Mouse (Mus musculus) stomach, embryonic 16.5 days (tissue): ENCODE data around the gene Eif2a. TPM values are rescaled to one million over a fixed set of nuclear protein-coding genes. Genes with fewer than 3 reads are reported as not detected.
A peak's percentile ranks its signal among the peaks of the same experiment; 100 is the strongest.
"Not testable (repeated sequence)": the region's sequence is repeated elsewhere in the genome, so short reads cannot be mapped to it uniquely, and the experiment has no call there.

Experiments used
- ATAC-seq: fragments of 200-750 bp; cut with Nextera tagmentation; 2 replicates; pipeline ENCODE4 v1.8.0; 2017; ENCODE audit warnings: moderate number of reproducible peaks, moderate TSS enrichment; ENCODE audit not compliant: insufficient read depth, low FRiP score
- H3K27ac ChIP-seq: fragments of 300-500 bp; sonication (generic); 2 replicates; pipeline ENCODE4 v1.5.1; 2014; ENCODE audit warnings: low read length
- H3K27me3 ChIP-seq: fragments of 300-500 bp; sonication (generic); 2 replicates; pipeline ENCODE4 v1.6.1; 2014; ENCODE audit warnings: low read length, control low read depth, mixed read lengths; ENCODE audit not compliant: control insufficient read depth, insufficient read depth
- H3K36me3 ChIP-seq: fragments of 300-500 bp; sonication (generic); 2 replicates; pipeline ENCODE4 v1.6.1; 2014; ENCODE audit warnings: low read length; ENCODE audit not compliant: control insufficient read depth, insufficient read depth
- H3K4me1 ChIP-seq: fragments of 300-500 bp; sonication (generic); 2 replicates; pipeline ENCODE4 v1.6.1; 2014; ENCODE audit warnings: low read length, control low read depth, mixed read lengths; ENCODE audit not compliant: control insufficient read depth, insufficient read depth
- H3K4me2 ChIP-seq: fragments of 300-500 bp; sonication (generic); 2 replicates; pipeline ENCODE4 v1.6.1; 2014; ENCODE audit warnings: low read depth, low read length, mixed read lengths
- H3K4me3 ChIP-seq: fragments of 300-500 bp; sonication (generic); replicated peaks from 2 replicates; pipeline ENCODE4 v1.5.1; 2014; ENCODE audit warnings: mild to moderate bottlenecking, low read length
- H3K9ac ChIP-seq: fragments of 300-500 bp; sonication (generic); 2 replicates; pipeline ENCODE4 v1.6.1; 2014; ENCODE audit warnings: low read length
- H3K9me3 ChIP-seq: fragments of 300-500 bp; sonication (generic); replicated peaks from 2 replicates; pipeline ENCODE4 v1.6.1; 2016; ENCODE audit warnings: low read length, control low read depth; ENCODE audit not compliant: control insufficient read depth
- WGBS: fragments of 180-500 bp; shearing (Covaris S2); extraction: QIAGEN DNeasy Blood & Tissue Kit; methylation state at CpG from one replicate; pipeline ENCODE4 v1.1.7; 2014; 5-methylcytosine and 5-hydroxymethylcytosine counted together
- polyA plus RNA-seq: library from polyadenylated mRNA; unstranded; fragments of >200 nt; fragmentation: Nextera tagmentation; extraction: Ambion mirVana; gene quantifications from 2 replicates; pipeline ENCODE4 v1.2.1, GENCODE M21; 2015

The Eif2a gene
- polyA plus RNA-seq, 1 experiment from 2014 or later, result 51.3 TPM

- 7% methylated on average over 8 of the region's 8 CpGs for WGBS
These were observed 52.0 kb downstream of the Eif2a start for GRCm38 (mm10) chr3:58577506-58578050.

GRCm38 (mm10) chr3:58581530-58581929 lies 55.9 kb downstream of the Eif2a start:
- Histone ChIP-seq H3K27me3 (no peaks in the 10 kb centered on the region), H3K4me1 (peaks cover 13% of the 10 kb centered on the region; the same call in 1 of the 2 replicates), H3K4me2 (no peak overlapping the region), H3K9me3 (no peaks in the 10 kb centered on the region), H3K27ac (no peak overlapping the region), H3K4me3 (no peak overlapping the region), H3K9ac (no peak overlapping the region), H3K36me3 (peaks cover 10% of the 10 kb centered on the region; the same call in 1 of the 2 replicates)
- ATAC-seq, result no peak
- 86% methylated on average over 4 of the region's 4 CpGs for WGBS

More at GRCm38 (mm10) chr3:58577506-58578050, 52.0 kb downstream of the Eif2a start:
- Histone ChIP-seq H3K4me1 (peaks cover 9% of the 10 kb centered on the region; the same call in 1 of the 2 replicates), H3K4me2 (peak overlapping the region; percentile 68), H3K9ac (peak overlapping the region; percentile 46; the same call in 1 of the 2 replicates), H3K4me3 (peak overlapping the region; percentile 87), H3K27me3 (no peaks in the 10 kb centered on the region), H3K9me3 (no peaks in the 10 kb centered on the region), H3K36me3 (peaks cover 10% of the 10 kb centered on the region; the same call in 1 of the 2 replicates), H3K27ac (no peak overlapping the region; the same call in 1 of the 2 replicates)
- ATAC-seq, result no peak

- no peak overlapping the region for H3K27ac ChIP-seq
- 72% methylated on average over 5 of the region's 5 CpGs for WGBS
- no peak overlapping the region for H3K4me2 ChIP-seq
- H3K4me1 ChIP-seq, result peaks cover 13% of the 10 kb centered on the region; the same call in 1 of the 2 replicates
- ATAC-seq, result no peak
- no peaks in the 10 kb centered on the region for H3K9me3 ChIP-seq
- H3K36me3 ChIP-seq, result peaks cover 13% of the 10 kb centered on the region; the same call in 1 of the 2 replicates
- no peaks in the 10 kb centered on the region for H3K27me3 ChIP-seq
- no peak overlapping the region for H3K9ac ChIP-seq
- H3K4me3 ChIP-seq, result no peak overlapping the region
These were observed 56.7 kb downstream of the Eif2a start for GRCm38 (mm10) chr3:58582297-58582696.

- Histone ChIP-seq H3K4me3 (no peak overlapping the region), H3K9me3 (no peaks in the 10 kb centered on the region), H3K36me3 (peaks cover 16% of the 10 kb centered on the region; the same call in 1 of the 2 replicates), H3K27me3 (no peaks in the 10 kb centered on the region), H3K4me2 (no peak overlapping the region), H3K27ac (no peak overlapping the region), H3K9ac (no peak overlapping the region), H3K4me1 (peaks cover 13% of the 10 kb centered on the region; the same call in 1 of the 2 replicates)
- WGBS, result 84% methylated on average over 5 of the region's 5 CpGs
- no peak for ATAC-seq
These were observed 57.3 kb downstream of the Eif2a start for GRCm38 (mm10) chr3:58582788-58583426.

- not testable (repeated sequence) for H3K4me2 ChIP-seq, H3K4me1 ChIP-seq, H3K27ac ChIP-seq, ATAC-seq, H3K27me3 ChIP-seq, H3K4me3 ChIP-seq, H3K9ac ChIP-seq, H3K9me3 ChIP-seq
- 82% methylated on average over 4 of the region's 4 CpGs for WGBS
- H3K36me3 ChIP-seq, result 0 out of 2 replicates have a peak, but pooled peaks cover 19% of the 10 kb centered on the region
These were observed 64.9 kb downstream of the Eif2a start for GRCm38 (mm10) chr3:58590544-58590943.

GRCm38 (mm10) chr3:58592666-58593065 lies 67.0 kb downstream of the Eif2a start:
- 90% methylated on average over 7 of the region's 7 CpGs for WGBS
- not testable (repeated sequence) for H3K27ac ChIP-seq, H3K4me1 ChIP-seq, H3K9me3 ChIP-seq, ATAC-seq, H3K27me3 ChIP-seq, H3K4me3 ChIP-seq, H3K9ac ChIP-seq, H3K4me2 ChIP-seq
- H3K36me3 ChIP-seq, result 0 out of 2 replicates have a peak, but pooled peaks cover 13% of the 10 kb centered on the region

DNA sequence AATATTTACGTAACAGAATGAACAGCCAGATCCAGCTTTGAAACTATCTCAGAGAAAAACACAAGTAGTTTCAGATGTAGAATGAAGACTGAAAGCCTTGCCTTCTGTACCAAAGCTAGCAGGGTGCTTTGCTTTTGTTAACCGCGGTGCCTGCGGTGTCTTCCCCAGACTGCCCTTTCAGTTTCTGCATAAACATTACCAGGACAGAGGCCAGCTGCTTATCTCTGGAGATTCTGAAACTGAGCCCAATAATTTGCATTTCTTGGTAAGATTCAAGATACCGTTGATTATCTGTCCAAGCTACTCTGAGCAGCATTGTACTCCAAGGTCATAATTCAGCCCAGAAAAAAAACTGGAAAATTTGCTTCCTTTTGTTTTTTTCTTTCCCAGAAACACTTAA lies 68.0 kb downstream of the Eif2a start:
- Histone ChIP-seq H3K36me3 (0 out of 2 replicates have a peak, but pooled peaks cover 12% of the 10 kb centered on the region), H3K9ac (no peak overlapping the region), H3K4me2 (no peak overlapping the region), H3K27ac (no peak overlapping the region), H3K4me3 (no peak overlapping the region), H3K27me3 (no peaks in the 10 kb centered on the region), H3K4me1 (no peaks in the 10 kb centered on the region), H3K9me3 (no peaks in the 10 kb centered on the region)
- ATAC-seq, result no peak
- 67% methylated on average over 5 of the region's 5 CpGs for WGBS

Other genes with a start within 250 kb of the Eif2a start
- 4.8 and 5.9 TPM in 2 replicates for gene Tsc22d2, start 111.1 kb upstream of the Eif2a start, polyA plus RNA-seq
- gene Serp1, start 71 bp downstream of the Eif2a start, polyA plus RNA-seq, result 218 and 219 TPM in 2 replicates
- 18.1 and 20.1 TPM in 2 replicates for gene Selenot, start 50.8 kb downstream of the Eif2a start, polyA plus RNA-seq
- 0.05 TPM in 1 of 2 replicates, not detected in the other for gene Erich6, start 111.4 kb downstream of the Eif2a start, polyA plus RNA-seq
- 2.2 and 3.1 TPM in 2 replicates for gene Siah2, start 166.6 kb downstream of the Eif2a start, polyA plus RNA-seq